Mouse (Mus musculus) liver, embryonic 14.5 days (tissue): Measurements from ENCODE around the gene Gng10.

Experiments
- CTCF ChIP-seq: IDR thresholded peaks from 2 replicates; pipeline ENCODE4 v1.5.1; 2016; ENCODE audit warnings: antibody characterized with exemption, low read depth, control low read depth
- EP300 ChIP-seq: IDR thresholded peaks from 2 replicates; pipeline ENCODE4 v1.6.1; 2016; ENCODE audit warnings: antibody characterized with exemption, low read depth

GRCm38 (mm10) chr4:58992195-58992594 is 42.7 kb upstream of the Gng10 start:
- no peak for TF ChIP-seq CTCF
- TF ChIP-seq EP300 = no peak
